Mouse (Mus musculus): ENCODE data around the gene Pus7. TPM values are rescaled to one million over a fixed set of nuclear protein-coding genes. Genes with fewer than 3 reads are reported as not detected.

The Pus7 gene
- 2.5 and 5.3 TPM in 2 replicates for polyA plus RNA-seq (2012; rRNA removed; ENCODE audit: low replicate concordance)

DNA sequence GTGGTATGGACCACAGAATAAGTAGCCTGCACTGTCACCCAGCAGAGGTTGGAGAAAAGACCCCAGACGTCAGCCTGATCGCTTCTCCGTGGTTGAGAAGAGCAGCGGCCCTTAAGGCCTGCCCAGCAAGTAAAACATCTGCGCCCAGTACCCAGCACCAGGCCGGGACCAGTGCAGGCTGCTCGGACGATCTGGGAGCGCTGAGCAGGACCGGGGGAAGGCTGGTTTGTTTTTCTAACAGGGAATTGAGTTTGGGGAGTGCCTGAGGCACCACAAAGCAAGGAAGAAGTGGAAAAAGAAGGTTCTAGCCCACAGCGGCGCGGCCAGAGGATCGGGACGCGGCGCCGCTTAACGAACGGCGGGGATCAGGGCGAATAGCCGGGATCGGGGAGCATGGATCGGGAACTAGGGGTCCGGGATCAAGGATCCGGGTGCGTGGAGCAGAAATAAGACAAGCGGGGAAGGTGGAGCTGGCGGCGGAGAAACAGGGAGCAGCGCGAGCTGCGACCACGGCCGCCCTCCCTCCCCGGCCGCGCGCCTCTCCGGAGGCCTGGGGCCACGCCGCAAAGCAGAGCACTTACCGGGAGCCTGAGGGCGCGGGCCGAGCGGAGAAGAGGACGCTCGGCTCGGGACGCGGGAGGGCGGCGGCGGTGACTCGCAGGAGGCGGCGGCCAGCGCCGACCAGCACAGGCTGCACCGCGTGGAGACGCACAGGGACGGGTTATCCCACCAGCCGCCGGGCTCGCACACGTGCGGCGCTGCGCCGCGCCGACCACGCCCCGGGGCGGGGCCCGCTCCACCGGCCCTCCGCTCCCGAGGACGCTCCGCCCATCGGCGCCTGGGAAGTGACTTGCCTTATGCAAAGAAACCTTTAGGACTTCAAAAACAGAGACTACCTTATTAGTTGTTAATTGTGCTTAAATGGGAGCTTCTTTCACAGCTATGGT lies at the start of gene Pus7:
Gene Pus7, minus strand, starts transcription at position 781 of the 947 bp plus-strand sequence.

DNA sequence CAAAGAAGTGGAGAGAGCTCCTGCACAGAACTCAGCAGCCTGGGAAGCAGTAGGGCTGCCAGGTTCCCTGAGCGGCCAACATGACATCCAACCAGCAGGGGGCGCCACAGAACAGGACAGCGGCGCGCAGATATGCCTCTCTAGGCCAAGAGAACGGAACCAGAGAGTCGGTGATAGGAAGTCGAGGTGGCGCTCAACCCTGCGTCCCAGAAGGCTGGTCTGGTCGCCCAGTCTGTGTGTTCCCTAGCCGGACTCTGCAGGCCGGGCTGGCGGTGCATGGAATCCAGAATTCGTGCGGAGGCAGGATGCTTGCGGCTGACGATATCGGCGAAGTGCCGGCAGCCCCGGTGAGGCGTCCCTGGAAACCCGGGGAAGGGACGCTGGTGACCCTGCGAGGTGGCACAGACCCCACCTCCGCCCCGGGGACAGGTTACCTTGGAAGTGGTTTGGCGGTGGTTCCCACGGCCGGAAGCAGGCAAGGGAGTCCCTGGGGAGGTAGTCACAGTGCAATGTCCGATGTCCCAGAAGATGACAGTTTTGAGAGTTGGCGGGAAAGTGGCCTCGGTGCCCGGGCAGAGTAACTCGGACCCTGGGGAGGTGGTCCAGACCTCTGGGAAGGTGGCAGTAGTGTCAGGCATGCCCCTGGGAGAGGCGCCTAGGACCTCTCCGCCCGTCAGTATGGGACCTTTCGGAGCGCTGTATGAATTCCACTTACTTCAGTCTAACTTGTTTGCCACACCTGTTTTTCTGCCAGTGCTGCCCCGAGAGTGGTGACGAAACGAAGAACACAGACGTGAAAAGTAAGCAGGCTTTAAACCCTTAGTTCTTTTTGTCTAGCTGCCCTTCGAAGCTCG lies 4.3 kb upstream of the Pus7 start, which contains the start of gene Rint1:
Gene Rint1, plus strand, starts transcription at position 176 of the 854 bp plus-strand sequence.

Other genes with a start within 250 kb of the Pus7 start
- gene Srpk2, start 99.1 kb downstream of the Pus7 start, polyA plus RNA-seq (2012; rRNA removed; ENCODE audit: low replicate concordance): 4.9 and 11.2 TPM in 2 replicates
- 6.8 and 12.0 TPM in 2 replicates for gene Rint1, start 4.0 kb upstream of the Pus7 start, polyA plus RNA-seq (2012; rRNA removed; ENCODE audit: low replicate concordance)
- 18.9 and 25.6 TPM in 2 replicates for gene Tomm7, start 60.5 kb upstream of the Pus7 start, polyA plus RNA-seq (2012; rRNA removed; ENCODE audit: low replicate concordance)
- gene Fam126a, start 247.0 kb upstream of the Pus7 start, polyA plus RNA-seq (2012; rRNA removed; ENCODE audit: low replicate concordance): 3.7 and 8.1 TPM in 2 replicates

All from mammary gland, adult 2 months (tissue).